Mouse (Mus musculus) heart, adult 10 weeks (tissue): Measurements from ENCODE around the gene Rergl. TPM values are rescaled to one million over a fixed set of nuclear protein-coding genes. Genes with fewer than 3 reads are reported as not detected.

Source experiments
- polyA plus RNA-seq: library from polyadenylated mRNA; stranded (reverse); fragments of 350-450 nt; fragmentation: Illumina TruSeq; extraction: RNeasy Lipid Tissue Mini Kit (QIAGEN cat#74804); gene quantifications from one replicate; pipeline ENCODE4 v1.2.3, GENCODE M21; 2014; ENCODE audit warnings: low read depth, low replicate concordance

Rergl gene
- not detected for polyA plus RNA-seq

DNA sequence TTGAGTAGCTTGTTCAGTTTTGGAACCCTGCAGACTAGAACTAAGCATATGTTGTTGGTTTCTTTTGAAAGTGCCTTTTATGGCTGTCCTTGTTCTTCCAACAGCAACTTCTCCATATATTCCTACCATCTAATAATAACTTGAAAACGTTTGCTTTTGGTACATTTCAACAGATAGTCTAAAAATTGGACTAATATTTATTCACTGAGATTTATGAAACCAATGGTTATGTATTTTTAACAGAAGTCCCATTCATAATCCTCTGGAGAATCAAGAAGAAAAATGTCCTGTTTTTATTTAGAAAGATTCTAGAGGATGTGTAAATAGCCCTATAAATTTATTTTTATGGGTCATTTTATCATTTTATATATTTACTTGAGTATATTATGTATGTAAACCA lies at the start of gene Rergl:
Rergl (minus strand) TSS at position 101 of the 400 bp plus-strand sequence.

Other genes with a start within 250 kb of the Rergl start
- gene Pik3c2g, start 85.2 kb upstream of the Rergl start, polyA plus RNA-seq, result not detected